Mouse (Mus musculus) heart, postnatal 36 days (tissue): ENCODE measurements at regions not wholly inside any gene's neighbourhood (a gene's known extent, or its start where the extent isn't known, plus 50 kb on each side); places are given as distances from the start of the nearest gene placed in this dataset.

Experiments
- DNase-seq, 2 experiments: peaks; one replicate each; pipeline ENCODE4 v3.0.0; 2021 to 2022
- intact Hi-C: fragments of 180-260 bp; cut with DNase I; formaldehyde crosslinking; loops from one replicate; pipeline ENCODE4 v1.15.1; 2025

DNA sequence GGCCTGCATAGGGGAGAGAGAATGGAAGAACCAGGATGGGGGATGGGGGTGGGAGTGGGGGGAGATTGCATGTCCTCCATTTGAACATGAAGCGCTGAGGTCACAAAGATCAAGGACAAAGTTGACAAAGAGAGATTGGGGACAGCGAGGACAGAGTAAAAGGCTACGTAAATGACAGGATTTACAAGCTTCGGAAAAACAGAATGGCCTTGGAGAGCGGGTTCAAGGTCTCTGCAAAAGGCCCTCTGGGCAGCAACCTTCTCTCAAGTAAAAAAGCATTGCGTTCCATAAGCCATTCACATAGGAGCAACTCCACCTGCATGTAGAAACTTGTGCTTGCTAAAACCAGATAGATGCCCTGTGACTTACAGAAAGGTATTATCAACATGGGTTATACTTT lies 86.0 kb upstream of the Frmd6 start:
- intact Hi-C loops, result no loop called here
- DNase-seq, result no peak

DNA sequence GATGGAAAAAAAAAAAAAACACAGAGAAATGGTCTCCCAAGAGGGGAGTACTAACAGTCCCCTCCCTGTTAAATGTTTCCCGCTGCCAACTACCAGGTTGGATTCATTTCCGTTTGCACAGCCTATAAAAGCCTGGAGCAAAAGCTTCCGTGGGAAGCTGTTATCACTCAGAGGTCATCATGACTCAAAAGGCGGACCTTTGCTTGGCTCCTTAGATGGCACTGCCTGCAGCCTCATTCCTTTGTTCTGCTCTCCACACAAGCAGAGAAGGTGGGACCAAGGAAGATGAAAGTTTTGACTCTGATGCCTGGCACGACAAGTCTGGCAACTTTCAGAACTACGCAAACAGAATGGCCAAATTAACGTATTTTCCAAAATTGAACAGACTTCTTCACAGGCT lies 85.5 kb upstream of the Frmd6 start:
- intact Hi-C loops, result no loop called here

DNA sequence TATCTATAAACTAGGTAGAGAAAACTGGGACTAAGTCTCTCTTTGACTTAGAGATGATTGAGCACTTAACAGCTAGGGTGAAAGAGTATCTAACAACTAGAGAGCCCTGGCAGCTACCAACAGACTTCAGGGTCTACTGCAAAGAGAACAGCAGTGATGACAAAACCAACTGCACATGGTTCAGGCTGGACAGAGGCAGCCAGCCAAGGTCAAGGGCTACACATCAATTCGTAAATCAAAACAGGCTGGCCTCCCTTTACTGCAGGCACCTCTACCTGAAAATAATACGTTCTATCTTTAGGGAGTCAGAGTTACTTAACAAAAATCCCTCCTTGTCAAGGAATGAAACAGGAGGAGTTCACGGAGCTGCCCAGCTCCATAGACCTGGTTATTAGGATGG lies 82.5 kb upstream of the Frmd6 start:
- no peak for DNase-seq
- intact Hi-C loops, result no loop called here

More for the DNA sequence above, 85.5 kb upstream of the Frmd6 start:
- DNase-seq, result no peak

DNA sequence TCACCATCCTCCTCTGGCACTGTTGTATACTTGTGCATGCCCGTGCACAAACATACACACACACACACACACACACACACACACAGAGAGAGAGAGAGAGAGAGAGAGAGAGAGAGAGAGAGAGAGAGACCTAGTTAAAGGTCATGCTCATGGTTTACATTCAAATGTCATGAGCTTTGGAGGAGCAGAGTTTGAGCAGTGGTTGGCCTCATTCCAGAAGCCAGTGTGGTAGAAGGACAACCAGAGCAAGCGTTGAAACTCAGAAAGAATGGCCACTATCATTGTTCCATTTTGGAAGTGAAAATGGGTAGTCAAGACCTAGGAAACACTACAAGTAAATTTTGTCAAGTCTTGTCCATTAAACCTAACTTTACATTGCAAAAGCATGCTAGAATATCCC lies 79.6 kb upstream of the Frmd6 start:
- no peak for DNase-seq
- intact Hi-C loops, result no loop called here

DNA sequence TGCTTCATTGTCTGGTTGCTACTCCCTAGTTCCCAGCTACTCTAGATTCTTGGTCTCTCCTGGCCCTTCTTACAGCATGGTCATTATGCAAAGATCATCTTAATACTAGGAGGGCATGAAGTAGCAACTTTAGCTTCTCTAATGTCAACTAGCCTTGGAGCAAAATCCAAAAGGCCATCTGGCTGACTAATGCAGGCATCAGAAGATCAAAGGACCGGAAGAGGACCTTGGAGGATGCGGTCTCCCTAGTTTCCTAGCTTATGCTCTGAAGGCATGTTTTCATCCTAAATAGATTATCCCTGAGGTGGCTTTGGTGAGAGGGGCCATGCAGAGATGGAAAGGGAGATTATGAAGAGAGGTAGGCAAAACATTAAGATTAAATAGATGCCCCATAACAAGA lies 75.7 kb upstream of the Frmd6 start:
- no peak for DNase-seq
- intact Hi-C loops, result no loop called here

DNA sequence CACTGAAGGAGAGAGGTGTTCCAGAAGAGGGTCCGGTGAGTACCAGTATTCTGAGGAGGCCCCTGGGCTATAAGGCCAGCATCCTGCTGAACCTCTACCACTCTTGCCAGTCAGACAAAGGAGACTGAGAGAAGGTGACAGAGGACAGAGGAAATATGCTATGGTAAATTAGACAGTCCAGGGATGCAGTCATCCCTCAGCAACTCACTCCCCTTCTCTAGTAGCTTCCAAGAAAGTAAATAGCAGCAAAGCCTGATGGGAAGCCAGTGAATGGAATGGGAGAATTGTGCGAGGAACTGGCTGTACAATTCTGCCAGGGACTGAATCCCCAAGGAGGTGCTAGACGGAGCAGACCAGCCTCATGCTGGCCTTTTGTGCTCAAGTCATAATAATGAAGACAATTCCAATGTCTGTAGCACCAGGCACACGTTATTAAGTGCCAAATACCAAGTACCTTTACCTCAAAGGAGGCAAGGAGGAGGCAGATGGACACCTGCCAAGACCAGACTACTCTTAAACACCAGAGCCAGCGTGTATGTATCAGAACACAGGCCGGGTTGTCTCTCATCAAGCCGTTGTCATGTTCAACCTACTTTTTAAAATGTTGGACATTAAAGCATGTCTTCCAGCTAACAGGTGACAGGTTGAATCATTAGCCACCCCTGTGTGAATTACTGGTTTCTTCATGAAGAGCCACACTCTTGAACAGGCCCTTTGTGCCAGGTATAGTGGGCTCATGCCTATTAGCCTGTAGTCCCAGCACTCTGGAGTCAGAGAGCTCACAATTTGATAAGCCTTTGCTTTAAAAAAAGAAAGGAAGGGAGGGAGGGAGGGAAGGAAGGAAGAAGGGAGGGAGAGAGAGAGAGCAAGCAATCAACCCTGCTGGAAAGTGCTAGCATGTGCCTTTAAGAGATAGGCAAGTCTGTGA lies 74.4 kb upstream of the Frmd6 start:
- intact Hi-C loops, result no loop called here
- DNase-seq, result no peak

DNA sequence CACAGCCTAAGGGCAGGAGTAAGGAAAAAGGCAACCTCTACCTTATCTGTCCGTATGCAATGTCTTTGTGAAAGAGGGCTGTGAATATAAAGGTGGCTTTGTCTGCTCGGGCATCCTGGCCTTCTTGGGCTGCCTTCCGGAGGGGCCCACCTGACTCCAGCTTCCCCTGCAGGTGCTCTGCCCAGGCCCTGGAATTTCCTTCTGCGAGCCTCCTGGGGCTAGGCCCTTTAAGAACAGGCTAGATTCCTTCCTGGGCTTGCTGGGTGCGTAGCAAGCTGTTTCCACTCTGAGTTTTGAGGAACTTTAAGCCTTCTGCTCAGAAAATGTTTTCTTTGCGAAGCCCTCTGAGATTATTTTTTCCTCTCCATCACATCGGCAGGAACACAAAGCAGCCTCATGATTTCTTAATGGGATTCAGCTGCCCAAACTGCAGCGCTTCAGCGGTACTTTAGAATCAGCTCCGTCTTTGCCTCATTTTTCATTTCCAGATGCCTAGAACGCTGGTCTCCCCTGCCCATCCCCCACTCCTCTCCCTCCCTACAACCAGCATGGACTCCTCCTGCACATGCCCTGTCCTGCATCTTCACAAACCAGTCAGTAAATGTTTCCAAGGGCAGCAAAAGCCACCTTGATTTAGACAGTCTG lies 72.9 kb upstream of the Frmd6 start:
- intact Hi-C loops, result no loop called here

DNA sequence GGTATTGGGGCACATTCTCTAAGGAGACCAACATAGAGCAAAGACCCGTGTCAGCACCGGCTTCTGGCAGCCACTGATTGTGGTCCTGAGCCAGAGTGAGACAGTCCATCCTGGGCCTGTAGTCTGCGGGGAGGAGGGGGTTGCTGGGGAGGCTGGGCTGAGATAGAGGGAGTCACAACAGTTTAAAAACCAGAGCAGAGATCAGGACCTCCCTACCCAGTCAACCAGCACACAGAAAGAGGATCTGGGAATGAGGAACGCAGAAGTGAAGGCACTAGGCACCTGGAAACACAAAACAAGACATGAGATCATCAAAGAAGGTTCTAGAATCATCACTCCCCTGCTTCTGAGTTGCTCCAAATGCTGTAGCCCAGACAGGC lies 72.4 kb upstream of the Frmd6 start:
- DNase-seq, result no peak
- intact Hi-C loops, result no loop called here

More for the DNA sequence above, 72.9 kb upstream of the Frmd6 start:
- peak; percentile 24 to 40 for DNase-seq

DNA sequence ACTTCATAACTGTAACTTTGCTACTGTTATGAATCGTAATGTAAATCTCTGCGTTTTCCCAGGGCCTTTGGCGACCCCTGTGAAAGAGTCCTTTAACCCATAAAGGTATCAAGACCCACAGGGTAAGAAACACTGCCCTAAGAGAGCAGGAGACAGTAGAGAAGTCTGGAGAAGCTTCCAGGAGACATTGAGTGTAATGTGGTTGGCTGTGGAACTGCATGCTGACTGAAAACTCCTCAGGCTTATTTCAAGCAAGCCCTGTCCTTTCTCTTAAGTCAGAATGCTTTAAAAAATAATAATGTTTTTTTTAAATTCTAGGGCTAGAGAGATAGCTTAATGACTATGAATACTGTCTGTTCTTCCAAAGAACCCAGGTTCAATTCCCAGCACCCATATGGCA lies 71.9 kb upstream of the Frmd6 start:
- intact Hi-C loops, result no loop called here
- DNase-seq, result no peak

DNA sequence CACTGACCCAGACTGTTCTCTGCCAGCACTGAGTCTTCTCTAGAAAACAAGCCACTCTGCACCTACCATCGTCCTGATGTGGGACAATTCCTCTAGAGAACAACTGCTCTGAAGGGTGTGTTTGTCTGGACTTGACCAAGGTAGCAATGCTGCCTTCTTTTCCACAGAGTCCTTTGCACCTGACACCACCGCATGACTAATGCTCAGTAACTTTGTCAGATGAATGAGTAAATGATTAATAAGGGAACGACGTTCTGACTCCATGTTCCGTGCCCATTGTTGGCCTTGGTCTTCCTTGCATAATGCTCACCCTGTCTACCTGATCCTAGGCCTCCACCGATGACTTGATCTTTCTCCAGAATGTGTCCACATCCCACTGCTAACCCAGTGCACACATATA lies 67.2 kb upstream of the Frmd6 start:
- intact Hi-C loops, result no loop called here
- DNase-seq, result no peak

DNA sequence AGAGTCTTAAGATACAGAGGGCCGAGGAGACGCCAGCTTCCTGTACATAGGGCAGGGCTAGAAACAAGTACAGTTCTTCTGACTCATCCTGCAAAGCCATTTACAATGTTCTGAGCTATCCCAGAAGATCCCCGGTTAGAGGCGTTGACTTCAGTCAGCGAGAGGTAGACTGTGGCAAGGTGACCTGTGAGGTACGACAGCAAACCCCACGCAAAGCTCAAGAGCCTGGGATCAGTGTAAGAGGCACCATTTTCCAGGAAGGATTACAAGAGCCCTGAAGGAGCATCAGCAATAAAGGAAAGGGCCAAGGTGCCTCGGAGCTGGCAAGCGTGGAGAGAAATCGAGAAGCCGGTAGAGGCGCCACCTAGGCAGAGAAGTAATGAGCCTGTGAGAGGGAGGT lies 61.8 kb upstream of the Frmd6 start:
- DNase-seq, result no peak
- intact Hi-C loops, result no loop called here

DNA sequence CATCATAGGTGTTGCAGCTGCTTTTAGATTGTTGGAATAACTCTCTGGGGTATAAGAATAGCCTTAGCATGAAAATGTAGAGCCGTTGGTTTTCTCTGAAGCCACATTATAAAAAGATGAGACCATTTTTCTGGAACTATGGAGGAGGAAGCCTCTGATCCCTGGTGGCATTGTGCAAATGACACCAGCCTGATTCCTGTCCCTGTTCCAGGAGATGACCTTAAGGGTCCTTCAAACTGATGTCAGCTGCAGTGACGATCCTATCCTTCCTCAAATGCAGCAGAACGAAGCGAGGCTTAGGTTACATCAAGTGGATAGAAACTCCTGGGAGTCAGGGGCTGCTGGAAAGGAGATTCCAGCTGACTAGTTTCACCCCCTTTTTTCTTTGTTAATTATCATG lies 59.0 kb upstream of the Frmd6 start:
- no peak for DNase-seq
- intact Hi-C loops, result no loop called here

DNA sequence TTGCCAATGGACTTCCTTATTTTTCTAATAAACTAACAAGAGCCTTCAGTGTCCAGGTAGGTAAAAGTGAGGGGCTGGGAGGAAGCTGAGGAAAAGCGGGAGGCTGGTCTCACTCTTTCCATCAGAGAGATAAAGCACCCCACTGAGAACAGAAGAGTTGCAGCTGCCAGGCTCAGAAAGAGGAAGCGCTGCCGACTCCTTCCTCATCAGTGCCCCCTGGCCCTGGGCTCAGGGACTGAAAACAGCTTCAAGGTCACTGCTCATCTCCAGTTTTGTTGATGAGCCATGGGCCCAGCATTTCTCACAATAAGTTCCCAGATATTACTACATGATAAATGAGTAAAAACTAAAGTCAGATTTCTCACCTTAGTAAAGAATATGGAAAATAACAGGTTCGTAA lies 57.4 kb upstream of the Frmd6 start:
- intact Hi-C loops, result no loop called here
- DNase-seq, result no peak

DNA sequence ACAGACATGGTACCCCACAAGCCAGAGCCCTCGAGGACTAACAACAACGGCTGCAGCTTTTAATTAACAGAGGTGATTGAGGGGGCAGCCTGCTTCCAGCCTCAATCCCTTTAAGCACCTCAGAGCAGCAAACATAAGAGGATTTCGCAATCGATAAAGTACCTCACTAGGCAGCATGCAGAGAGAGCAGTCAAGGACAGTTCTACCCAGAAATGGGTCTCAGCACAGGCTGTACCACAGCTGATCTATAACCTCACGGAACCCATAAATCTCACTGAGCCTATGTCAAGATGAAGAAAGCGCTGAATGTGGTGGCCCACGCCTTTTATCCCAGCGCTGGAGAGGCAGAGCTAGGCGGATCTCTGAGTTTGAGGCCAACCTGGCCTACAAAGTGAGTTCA lies 56.6 kb upstream of the Frmd6 start:
- intact Hi-C loops, result no loop called here
- DNase-seq, result no peak

DNA sequence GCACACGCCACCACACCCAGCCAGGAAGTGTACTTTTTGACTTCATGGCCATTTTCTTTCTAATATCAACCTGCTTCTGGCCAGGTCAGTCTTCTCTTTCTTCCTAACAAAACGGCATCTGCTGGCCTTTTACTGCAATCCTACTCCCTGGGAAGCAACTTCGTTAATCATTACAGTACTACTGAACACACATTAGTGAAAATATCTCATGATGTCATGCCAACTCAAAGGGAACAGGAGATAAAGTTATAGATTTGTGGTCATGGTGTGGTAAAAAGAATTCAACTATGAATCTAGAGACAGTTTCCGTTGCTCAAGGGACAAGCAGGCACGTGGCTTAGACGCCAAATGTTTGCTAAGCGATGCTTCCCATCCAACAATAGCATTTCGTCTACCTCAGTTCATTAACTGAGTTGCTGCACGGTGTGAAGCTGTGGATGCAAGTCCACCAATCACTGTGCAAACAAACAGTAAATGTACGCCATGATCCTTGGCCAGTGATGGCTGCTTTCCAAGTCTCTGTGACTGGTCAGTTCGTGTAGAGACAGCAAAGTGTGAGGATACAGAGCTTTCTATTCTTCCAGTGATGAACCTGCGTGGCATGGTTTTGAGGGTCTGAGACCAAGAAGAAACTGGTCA lies 55.7 kb upstream of the Frmd6 start:
- intact Hi-C loops, result no loop called here

DNA sequence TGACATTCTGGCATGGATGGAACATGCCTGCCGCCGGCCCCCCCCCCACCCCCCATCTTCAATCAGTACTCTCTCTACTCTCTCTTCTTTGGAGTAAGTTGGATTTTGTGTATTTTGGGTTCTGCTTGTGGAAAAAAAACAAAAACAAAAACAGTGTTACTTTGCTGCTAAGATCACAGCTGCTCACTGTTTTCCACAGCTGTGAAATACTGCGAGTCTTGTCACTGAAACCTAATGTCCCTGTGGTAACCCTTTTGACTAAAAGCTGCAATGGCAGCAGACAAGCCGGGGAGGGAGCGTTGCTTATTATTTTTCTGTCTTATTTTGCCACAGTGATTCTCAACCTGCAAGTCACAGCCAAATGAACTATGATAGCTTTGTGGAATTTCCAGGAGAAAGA lies 51.3 kb upstream of the Frmd6 start:
- intact Hi-C loops, result no loop called here
- no peak for DNase-seq

More for the DNA sequence above, 55.7 kb upstream of the Frmd6 start:
- no peak for DNase-seq

DNA sequence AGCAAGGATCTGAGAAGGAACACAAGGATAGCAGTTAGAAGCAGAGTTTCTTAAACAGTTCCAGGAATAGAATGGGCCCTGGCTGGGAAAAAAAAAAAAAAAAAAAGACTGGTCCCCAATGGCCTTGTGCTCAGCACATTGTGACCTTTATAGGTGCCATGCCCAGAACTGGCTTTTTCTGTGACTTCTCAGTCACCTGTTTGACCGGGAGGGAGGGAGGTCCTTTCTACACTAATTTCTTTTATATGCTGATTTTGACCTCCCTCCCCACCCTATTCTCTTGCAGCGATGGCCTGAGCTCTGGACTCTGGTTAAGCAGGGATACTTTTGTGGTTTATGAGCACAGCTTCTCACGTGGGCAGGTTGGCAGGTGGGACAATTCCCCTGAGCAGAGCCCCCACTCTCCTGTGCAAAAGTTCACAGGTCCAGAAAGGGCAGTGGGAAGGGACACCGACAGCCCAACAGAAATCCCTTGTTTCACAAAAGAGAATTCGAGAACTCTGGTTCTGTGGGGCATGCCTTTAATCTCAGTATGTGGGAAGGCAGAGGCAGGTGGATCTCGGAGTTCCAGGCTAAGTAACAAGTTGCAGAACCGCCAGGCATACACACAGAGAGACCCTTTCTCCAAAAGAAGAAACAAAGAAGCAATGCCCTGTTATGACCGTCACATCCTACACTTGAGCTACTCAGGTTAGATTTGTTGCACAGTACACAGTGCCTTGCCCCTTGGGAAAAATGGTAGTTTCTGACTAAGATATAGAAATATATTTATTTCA lies 50.3 kb upstream of the Frmd6 start:
- DNase-seq, result no peak
- intact Hi-C loops, result no loop called here
